ENCODE assay signal across 8 mouse cellular contexts in genomic region chr11:59228122-59228953, GRCm38 (mm10). TPM values are rescaled to one million over a fixed set of nuclear protein-coding genes. Genes with fewer than 3 reads are reported as not detected.
DNase-seq lines count a peak whose midpoint lies in the region; ATAC-seq and TF ChIP-seq lines count a peak whose summit lies in the region.

Gene Arf1, minus strand, starts transcription at chr11:59228270.

- H3K4me1 ChIP-seq in ES-Bruce4 (ENCODE audit: control insufficient read depth, insufficient read depth, low read length): peaks cover 5% of the 10 kb centered on the region
- peaks cover 25% of the 10 kb centered on the region for H3K4me1 ChIP-seq in forebrain, embryonic 14.5 days (ENCODE audit: control insufficient read depth, insufficient read depth, low read length)
- H3K4me1 ChIP-seq in neural tube, embryonic 15.5 days: peaks cover 49% of the 10 kb centered on the region

- H3K27me3 ChIP-seq in ES-Bruce4 (ENCODE audit: control insufficient read depth, insufficient read depth, low read length, poor library complexity, severe bottlenecking): no peaks in the 10 kb centered on the region
- H3K27me3 ChIP-seq in forebrain, embryonic 14.5 days (replicated peaks; ENCODE audit: control insufficient read depth, insufficient read depth, low read length): no peaks in the 10 kb centered on the region
- H3K27me3 ChIP-seq in neural tube, embryonic 15.5 days (replicated peaks): no peaks in the 10 kb centered on the region

- no peaks in the 10 kb centered on the region for H3K9me3 ChIP-seq in ES-Bruce4 (replicated peaks; ENCODE audit: control insufficient read depth, insufficient read depth, low read length, poor library complexity, severe bottlenecking)
- no peaks in the 10 kb centered on the region for H3K9me3 ChIP-seq in forebrain, embryonic 14.5 days (replicated peaks; ENCODE audit: control insufficient read depth, low read length)
- H3K9me3 ChIP-seq in neural tube, embryonic 15.5 days (replicated peaks): no peaks in the 10 kb centered on the region

- peak; percentile 55 for TF ChIP-seq POLR2A in ES-Bruce4 (IDR thresholded peaks at IDR 0.05; ENCODE audit: insufficient read depth, low read length)

- H3K4me3 ChIP-seq in ES-Bruce4 (ENCODE audit: low read depth, low read length): peak within 1 kb of the TSS; percentile 92
- H3K4me3 ChIP-seq in forebrain, embryonic 14.5 days (ENCODE audit: low read depth, low read length): peak within 1 kb of the TSS; percentile 99
- peak within 1 kb of the TSS; percentile 83 for H3K4me3 ChIP-seq in neural tube, embryonic 15.5 days (replicated peaks)

- peak within 1 kb of the TSS; percentile 57 for H3K27ac ChIP-seq in ES-Bruce4 (ENCODE audit: insufficient read depth, low read length)
- peak within 1 kb of the TSS; percentile 92 for H3K27ac ChIP-seq in forebrain, embryonic 14.5 days (ENCODE audit: low read depth, low read length)
- H3K27ac ChIP-seq in neural tube, embryonic 15.5 days (replicated peaks): peak within 1 kb of the TSS; percentile 94

- 5% methylated on average over 59 of the region's 59 CpGs for WGBS in forebrain, embryonic 14.5 days
- 5% methylated on average over 51 of the region's 59 CpGs for WGBS in neural tube, embryonic 15.5 days

- TF ChIP-seq CTCF in ES-Bruce4 (IDR thresholded peaks at IDR 0.05; ENCODE audit: low read depth, low read length): no peak

- peak within 1 kb of the TSS; percentile 95 for H3K4me2 ChIP-seq in forebrain, embryonic 14.5 days (ENCODE audit: low read length)
- peak within 1 kb of the TSS; percentile 89 for H3K4me2 ChIP-seq in neural tube, embryonic 15.5 days

- 0 out of 2 replicates have a peak, but pooled peaks cover 5% of the 10 kb centered on the region for H3K36me3 ChIP-seq in ES-Bruce4 (ENCODE audit: control insufficient read depth, insufficient read depth, low read length, poor library complexity, severe bottlenecking)
- H3K36me3 ChIP-seq in forebrain, embryonic 14.5 days (ENCODE audit: control insufficient read depth, insufficient read depth, low read length): peaks cover 5% of the 10 kb centered on the region; the same call in 1 of the 2 replicates
- H3K36me3 ChIP-seq in neural tube, embryonic 15.5 days: no peaks in the 10 kb centered on the region

- H3K9ac ChIP-seq in ES-Bruce4 (ENCODE audit: low read depth, poor library complexity, severe bottlenecking): peak within 1 kb of the TSS; percentile 99
- peak within 1 kb of the TSS; percentile 98 for H3K9ac ChIP-seq in forebrain, embryonic 14.5 days (ENCODE audit: low read length)
- H3K9ac ChIP-seq in neural tube, embryonic 15.5 days (replicated peaks): peak within 1 kb of the TSS; percentile 98

- TF ChIP-seq EP300 in ES-Bruce4 (IDR thresholded peaks at IDR 0.05; ENCODE audit: insufficient read depth, low read depth, low read length): no peak

- intact Hi-C loops in heart, postnatal 14 days (cut with DNase I): loop anchor here (10.0 kb wide), 1 partner anchor 274 kb away; the partner anchor contains the start of genes Hist3h2a and Trim17

- peak; percentile 97 for DNase-seq in forebrain, embryonic 14.5 days (ENCODE audit: low spot score)
- DNase-seq in heart, postnatal 14 days: peak; percentile 98
- peak; percentile 97 for DNase-seq in layer of hippocampus, adult 11-12 months (ENCODE audit: low spot score)
- DNase-seq in lung, adult 18-20 months: peak; percentile 96
- peak; percentile 97 for DNase-seq in testis, postnatal 14 days (ENCODE audit: low spot score)

- ATAC-seq in cerebellum, adult (ENCODE audit: insufficient number of reproducible peaks, low FRiP score, low TSS enrichment): peak; percentile 86
- ATAC-seq in forebrain, embryonic 14.5 days: peak; percentile 96
- peak; percentile 95 for ATAC-seq in neural tube, embryonic 15.5 days (ENCODE audit: low FRiP score)

RNA-seq across cellular contexts. Expression of gene Arf1, which starts in this region (rescaled TPM):
- 375 and 376 TPM in 2 replicates for polyA plus RNA-seq in ES-Bruce4 (2011; ENCODE audit: insufficient read depth, insufficient read length, low read depth, missing spikeins)
- polyA plus RNA-seq in forebrain, embryonic 14.5 days (2014; fragmentation: Nextera tagmentation; extraction: Ambion mirVana): 666 and 687 TPM in 2 replicates
- 100 to 1,000 TPM; 273 to 286 TPM for total RNA-seq in heart, postnatal 14 days (2021)
- 645 and 662 TPM in 2 replicates for polyA plus RNA-seq in neural tube, embryonic 15.5 days (2015; fragmentation: Nextera tagmentation; extraction: Ambion mirVana)

Comparison
In these comparisons a context has a peak if more than half of its experiments do, and no peak if none do; other contexts are left out.
1. Peak in every context shown above with its lines: DNase-seq, ATAC-seq, H3K4me3 ChIP-seq and H3K27ac ChIP-seq.